Mouse (Mus musculus) kidney, postnatal 0 days (tissue): ENCODE results near the gene Meox1. TPM values are rescaled to one million over a fixed set of nuclear protein-coding genes. Genes with fewer than 3 reads are reported as not detected.

ENCODE experiments used
- ATAC-seq: fragments of 200-750 bp; cut with Nextera tagmentation; replicated peaks from 2 replicates; pipeline ENCODE4 v1.8.0; 2017; ENCODE audit warnings: low read depth, moderate number of reproducible peaks, moderate TSS enrichment, moderate library complexity; ENCODE audit not compliant: low FRiP score
- DNase-seq: peaks from one replicate; pipeline ENCODE4 v3.0.0-alpha.2; 2016; ENCODE audit warnings: low spot score
- H3K27ac ChIP-seq: fragments of 300-500 bp; sonication (generic); 2 replicates; pipeline ENCODE4 v1.5.1; 2014; ENCODE audit warnings: mild to moderate bottlenecking
- H3K27me3 ChIP-seq: fragments of 300-500 bp; sonication (generic); 2 replicates; pipeline ENCODE4 v1.6.1; 2014; ENCODE audit warnings: low read length, mixed read lengths; ENCODE audit not compliant: insufficient read depth
- H3K36me3 ChIP-seq: fragments of 300-500 bp; sonication (generic); 2 replicates; pipeline ENCODE4 v1.6.1; 2014; ENCODE audit warnings: low read length, mixed read lengths; ENCODE audit not compliant: insufficient read depth
- H3K4me1 ChIP-seq: fragments of 300-500 bp; sonication (generic); replicated peaks from 2 replicates; pipeline ENCODE4 v1.6.1; 2014; ENCODE audit warnings: antibody characterized with exemption, low read length, mixed read lengths; ENCODE audit not compliant: insufficient read depth
- H3K4me2 ChIP-seq: fragments of 300-500 bp; sonication (generic); 2 replicates; pipeline ENCODE4 v1.6.1; 2014; ENCODE audit warnings: mild to moderate bottlenecking, low read length, moderate library complexity, mixed read lengths
- H3K4me3 ChIP-seq: fragments of 300-500 bp; sonication (generic); replicated peaks from 2 replicates; pipeline ENCODE4 v1.5.1; 2014; ENCODE audit warnings: low read depth, low read length
- H3K9ac ChIP-seq: fragments of 300-500 bp; sonication (generic); 2 replicates; pipeline ENCODE4 v1.6.1; 2014; ENCODE audit warnings: low read depth, low read length
- H3K9me3 ChIP-seq: fragments of 300-500 bp; sonication (generic); replicated peaks from 2 replicates; pipeline ENCODE4 v1.6.1; 2016; ENCODE audit warnings: low read length, inconsistent platforms, mixed read lengths
- CTCF ChIP-seq: IDR thresholded peaks from 2 replicates; pipeline ENCODE4 v1.5.1; 2016; ENCODE audit warnings: antibody characterized with exemption, low read depth, mild to moderate bottlenecking, moderate library complexity
- WGBS: fragments of 180-500 bp; shearing (Covaris S2); extraction: QIAGEN DNeasy Blood & Tissue Kit; methylation state at CpG from one replicate; pipeline ENCODE4 v1.1.7; 2014; 5-methylcytosine and 5-hydroxymethylcytosine counted together
- polyA plus RNA-seq: library from polyadenylated mRNA; unstranded; fragments of >200 nt; fragmentation: Nextera tagmentation; extraction: Ambion mirVana; gene quantifications from 2 replicates; pipeline ENCODE4 v1.2.1, GENCODE M21; 2015

The Meox1 gene
- polyA plus RNA-seq, 1 experiment from 2014 or later = 14.3 TPM

DNA sequence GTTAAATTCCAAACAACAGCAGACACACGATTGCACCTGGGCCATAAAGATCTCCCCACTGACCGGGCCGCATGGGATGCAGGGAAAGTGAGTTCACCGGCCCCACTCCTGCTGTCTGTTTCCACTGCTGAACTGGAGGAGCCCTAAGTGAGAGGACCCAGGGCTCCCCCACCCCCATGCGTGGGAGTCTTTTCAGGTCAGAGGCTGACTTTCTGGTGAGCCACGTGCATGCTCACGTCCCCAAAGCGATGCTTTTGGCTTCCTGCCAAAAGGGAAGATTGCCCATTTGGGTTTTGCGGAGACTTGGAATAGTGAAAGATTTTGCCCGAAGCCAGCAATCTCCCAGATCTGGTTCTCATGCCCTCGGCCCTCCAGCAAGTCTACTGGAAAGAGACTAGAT, 2.7 kb downstream of the Meox1 start:
- peak; percentile 48 for DNase-seq
- no peak overlapping the region for H3K27ac ChIP-seq
- H3K4me1 ChIP-seq = peaks cover 25% of the 10 kb centered on the region
- H3K4me3 ChIP-seq = no peak overlapping the region
- H3K9ac ChIP-seq = no peak overlapping the region
- H3K27me3 ChIP-seq = peaks cover 10% of the 10 kb centered on the region
- ATAC-seq = no peak
- TF ChIP-seq CTCF = no peak
- H3K4me2 ChIP-seq = peak overlapping the region; percentile 37
- H3K9me3 ChIP-seq = no peaks in the 10 kb centered on the region
- H3K36me3 ChIP-seq = no peaks in the 10 kb centered on the region
- WGBS = 4% methylated on average over 11 of the region's 11 CpGs

DNA sequence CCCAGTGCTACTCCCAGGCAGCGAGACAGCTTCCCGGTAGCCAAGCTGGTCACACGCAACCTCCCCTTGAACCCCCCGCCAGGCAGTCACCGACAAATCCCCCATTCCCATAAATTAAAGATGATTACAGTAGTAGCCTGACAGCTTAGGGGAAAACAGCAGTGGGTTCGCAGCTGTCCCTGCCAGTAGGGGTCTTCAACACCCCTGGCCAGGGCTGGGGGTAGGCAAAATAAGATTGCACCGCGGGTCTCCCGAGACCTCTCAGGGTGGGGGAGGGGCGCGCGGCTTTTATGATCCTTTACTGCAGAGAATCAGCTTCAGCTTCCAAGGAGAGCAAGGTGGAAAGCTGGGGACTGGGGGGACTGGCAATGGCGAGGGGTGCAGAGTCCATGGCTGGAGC, 4.4 kb downstream of the Meox1 start:
- no peak for TF ChIP-seq CTCF
- Histone ChIP-seq H3K27ac (no peak overlapping the region), H3K4me3 (no peak overlapping the region), H3K9ac (no peak overlapping the region), H3K36me3 (no peaks in the 10 kb centered on the region), H3K4me2 (peak overlapping the region; percentile 44), H3K4me1 (peaks cover 35% of the 10 kb centered on the region), H3K9me3 (no peaks in the 10 kb centered on the region), H3K27me3 (peaks cover 10% of the 10 kb centered on the region)
- ATAC-seq (no peak), DNase-seq (peak; percentile 35)
- WGBS = 6% methylated on average over 13 of the region's 13 CpGs

DNA sequence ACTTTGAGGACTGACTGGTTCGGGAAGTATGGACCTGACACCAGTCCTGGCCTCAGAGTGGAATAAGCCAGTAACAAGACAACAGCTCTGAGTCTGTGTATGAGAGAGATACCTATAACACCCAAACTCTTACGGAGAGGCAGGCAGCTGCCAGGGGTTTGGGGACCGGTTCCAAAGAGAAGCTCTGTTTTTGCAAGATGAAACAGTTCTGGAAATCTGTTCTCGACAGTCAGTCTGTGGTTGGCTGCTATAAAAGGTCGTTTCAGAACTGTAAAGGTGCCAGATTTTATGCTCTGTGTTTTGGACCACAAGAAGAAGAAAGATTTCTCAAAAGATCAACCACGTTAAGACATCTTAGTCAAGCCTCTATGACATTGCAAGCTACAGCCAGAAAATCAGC, 5.4 kb downstream of the Meox1 start:
- H3K4me1 ChIP-seq = peaks cover 32% of the 10 kb centered on the region
- no peak for TF ChIP-seq CTCF
- WGBS = 54% methylated on average over 6 of the region's 6 CpGs
- ATAC-seq (no peak), DNase-seq (no peak)
- no peak overlapping the region for H3K27ac ChIP-seq
- no peak overlapping the region for H3K9ac ChIP-seq
- no peak overlapping the region for H3K4me3 ChIP-seq
- no peaks in the 10 kb centered on the region for H3K36me3 ChIP-seq
- no peaks in the 10 kb centered on the region for H3K9me3 ChIP-seq
- no peak overlapping the region for H3K4me2 ChIP-seq
- H3K27me3 ChIP-seq = peaks cover 10% of the 10 kb centered on the region

DNA sequence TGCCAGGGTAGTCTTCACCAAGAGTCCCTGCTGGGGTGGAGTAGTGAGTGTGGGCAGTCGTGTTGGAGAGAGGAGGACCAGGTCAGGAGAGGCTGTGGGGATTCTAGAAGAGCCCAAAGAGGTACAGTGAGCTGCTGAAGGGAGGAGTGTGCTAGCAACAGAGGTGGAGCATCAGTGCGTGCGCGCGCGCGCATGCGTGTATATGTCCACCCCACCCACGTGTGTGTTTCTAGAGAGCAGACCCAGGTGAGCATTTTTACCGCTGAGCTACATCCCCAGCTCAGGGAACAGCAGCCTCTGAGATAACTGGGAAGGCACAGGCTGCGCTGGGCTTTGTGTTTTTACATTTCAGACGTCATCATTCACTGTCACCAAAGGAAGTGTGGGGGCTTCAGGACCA, 7.7 kb downstream of the Meox1 start:
- no peak for TF ChIP-seq CTCF
- 0 out of 2 replicates have a peak overlapping the region, but pooled peaks have one; percentile 13 for H3K27ac ChIP-seq
- no peak for DNase-seq
- WGBS = 63% methylated on average over 12 of the region's 12 CpGs
- no peaks in the 10 kb centered on the region for H3K36me3 ChIP-seq
- no peak for ATAC-seq
- no peak overlapping the region for H3K4me2 ChIP-seq
- peaks cover 38% of the 10 kb centered on the region for H3K4me1 ChIP-seq
- no peak overlapping the region for H3K4me3 ChIP-seq
- H3K9ac ChIP-seq = no peak overlapping the region
- H3K27me3 ChIP-seq = 0 out of 2 replicates have a peak, but pooled peaks cover 4% of the 10 kb centered on the region
- H3K9me3 ChIP-seq = no peaks in the 10 kb centered on the region

DNA sequence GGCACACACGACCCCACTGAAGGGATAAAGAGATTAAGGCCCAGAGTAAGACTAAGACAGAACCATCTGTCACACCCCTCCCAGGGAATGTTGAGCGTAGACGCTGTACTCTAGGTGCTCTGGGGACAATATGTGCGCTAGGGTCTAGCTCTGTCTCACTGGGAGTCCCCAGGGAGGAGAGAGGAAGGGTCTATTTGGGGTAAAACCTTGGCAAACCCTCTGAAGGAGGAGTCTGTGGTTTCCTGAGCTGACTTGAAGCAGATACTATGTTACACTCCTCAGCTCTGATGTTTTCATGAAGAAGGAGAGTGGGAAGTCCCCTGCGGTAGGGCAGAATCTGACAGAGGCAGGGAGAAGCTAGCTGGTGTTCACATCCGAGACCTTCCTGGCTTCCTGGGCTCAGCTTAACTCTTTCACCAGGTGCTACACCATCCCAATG, 8.3 kb downstream of the Meox1 start:
- Histone ChIP-seq H3K36me3 (no peaks in the 10 kb centered on the region), H3K27ac (0 out of 2 replicates have a peak overlapping the region, but pooled peaks have one; percentile 34), H3K27me3 (0 out of 2 replicates have a peak, but pooled peaks cover 4% of the 10 kb centered on the region), H3K4me2 (no peak overlapping the region), H3K4me1 (peaks cover 40% of the 10 kb centered on the region), H3K4me3 (no peak overlapping the region), H3K9me3 (no peaks in the 10 kb centered on the region), H3K9ac (0 out of 2 replicates have a peak overlapping the region, but pooled peaks have one; percentile 1)
- WGBS = 52% methylated on average over 6 of the region's 6 CpGs
- TF ChIP-seq CTCF = no peak
- ATAC-seq = no peak
- no peak for DNase-seq

DNA sequence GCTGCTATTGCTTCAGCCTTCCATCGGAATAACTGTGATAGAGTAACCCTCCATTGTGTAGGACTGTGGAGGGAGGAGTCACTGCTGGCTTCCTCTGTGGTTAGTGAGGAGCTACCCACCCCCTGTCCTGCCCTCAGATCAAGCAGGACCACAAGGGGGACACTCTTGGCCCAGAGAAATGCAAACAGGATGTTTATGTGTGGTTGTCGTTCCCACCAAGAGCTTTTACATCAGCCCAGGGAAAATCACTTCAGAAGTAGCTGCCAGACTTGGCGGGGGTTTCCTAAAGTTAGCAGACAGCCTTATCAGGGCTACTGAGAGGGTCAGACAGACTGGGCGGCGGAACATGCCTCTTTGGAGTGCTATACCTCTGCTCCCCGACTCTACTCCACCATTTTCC, 8.9 kb downstream of the Meox1 start:
- DNase-seq (peak; percentile 70), ATAC-seq (no peak)
- H3K9me3 ChIP-seq = no peaks in the 10 kb centered on the region
- WGBS = 33% methylated on average over 6 of the region's 6 CpGs
- H3K27me3 ChIP-seq = 0 out of 2 replicates have a peak, but pooled peaks cover 4% of the 10 kb centered on the region
- no peaks in the 10 kb centered on the region for H3K36me3 ChIP-seq
- 0 out of 2 replicates have a peak overlapping the region, but pooled peaks have one; percentile 34 for H3K27ac ChIP-seq
- peak; percentile 42; the same call in 1 of the 2 replicates for TF ChIP-seq CTCF
- no peak overlapping the region for H3K4me3 ChIP-seq
- peaks cover 44% of the 10 kb centered on the region for H3K4me1 ChIP-seq
- H3K9ac ChIP-seq = no peak overlapping the region
- H3K4me2 ChIP-seq = no peak overlapping the region

DNA sequence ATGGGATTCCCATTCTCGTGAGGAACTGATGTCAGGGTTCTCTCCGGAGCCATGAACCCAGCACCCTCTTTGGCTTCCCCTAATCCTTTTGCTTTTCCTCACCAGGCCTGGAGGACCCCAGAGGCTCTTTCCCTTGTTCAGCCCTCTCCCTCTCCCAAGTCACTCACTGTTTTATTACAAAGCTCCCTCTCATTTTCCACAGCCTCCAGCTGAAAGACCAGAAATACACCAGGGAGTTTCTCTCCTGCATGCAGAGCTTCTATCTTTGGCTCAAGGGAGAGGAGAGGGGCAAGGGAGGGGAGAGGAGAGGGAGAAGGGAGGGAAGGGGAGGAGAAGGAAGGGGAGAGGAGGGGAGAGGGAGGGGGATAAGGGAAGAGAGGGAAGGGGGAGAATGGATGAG, 10.3 kb downstream of the Meox1 start:
- H3K4me1 ChIP-seq = peaks cover 36% of the 10 kb centered on the region

More for the DNA sequence above, 10.3 kb downstream of the Meox1 start:
- DNase-seq (no peak), ATAC-seq (no peak)
- Histone ChIP-seq H3K9me3 (no peaks in the 10 kb centered on the region), H3K4me3 (no peak overlapping the region), H3K4me2 (no peak overlapping the region), H3K27me3 (0 out of 2 replicates have a peak, but pooled peaks cover 4% of the 10 kb centered on the region), H3K27ac (no peak overlapping the region), H3K9ac (no peak overlapping the region), H3K36me3 (no peaks in the 10 kb centered on the region)
- WGBS = 73% methylated on average over 2 of the region's 2 CpGs
- TF ChIP-seq CTCF = no peak
